Mouse (Mus musculus) lung, adult 2 months (tissue): ENCODE results near the gene Atp6v1b1. TPM values are rescaled to one million over a fixed set of nuclear protein-coding genes. Genes with fewer than 3 reads are reported as not detected.
"Not testable (repeated sequence)": the region's sequence is repeated elsewhere in the genome, so short reads cannot be mapped to it uniquely, and the experiment has no call there.

Source experiments
- DNase-seq: peaks from one replicate; pipeline ENCODE4 v3.0.0; 2022
- H3K4me1 ChIP-seq: fragments of 200-500 bp; 2 replicates; pipeline ENCODE4 v1.6.1; 2011; ENCODE audit warnings: low read length; ENCODE audit not compliant: control insufficient read depth, insufficient read depth
- H3K4me3 ChIP-seq: fragments of 200-500 bp; replicated peaks from 2 replicates; pipeline ENCODE3; 2011; ENCODE audit warnings: low read depth, mild to moderate bottlenecking, control low read depth, low read length; ENCODE audit errors: extremely low read depth
- CTCF ChIP-seq: fragments of 200-500 bp; IDR thresholded peaks from 2 replicates; pipeline ENCODE4 v1.5.1; 2011; ENCODE audit warnings: mild to moderate bottlenecking, low read length, control low read depth; ENCODE audit not compliant: insufficient read depth
- POLR2A ChIP-seq: fragments of 200-500 bp; IDR thresholded peaks from 2 replicates; pipeline ENCODE4 v1.6.1; 2011; ENCODE audit warnings: low read depth, mild to moderate bottlenecking, control low read depth, low read length, borderline replicate concordance; ENCODE audit errors: extremely low read depth
- WGBS: fragments of 180-500 bp; shearing (Covaris S2); methylation state at CpG from one replicate; pipeline ENCODE4 v1.1.7; 2018; 5-methylcytosine and 5-hydroxymethylcytosine counted together
- polyA plus RNA-seq: library from polyadenylated mRNA; depleted of rRNA; stranded (reverse); fragments of >200 nt; gene quantifications from 2 replicates; pipeline ENCODE4 v1.2.3, GENCODE M21; 2012

Atp6v1b1 gene
- polyA plus RNA-seq, 1 experiment: 7.7 TPM

- TF ChIP-seq POLR2A (no peak), CTCF (no peak)
- DNase-seq: no peak
- Histone ChIP-seq H3K4me3 (no peak overlapping the region), H3K4me1 (peaks cover 10% of the 10 kb centered on the region)
- 91% methylated on average over 3 of the region's 3 CpGs for WGBS
These were observed 24.2 kb downstream of the Atp6v1b1 start for GRCm38 (mm10) chr6:83766982-83767381.

- no peak for DNase-seq
- Histone ChIP-seq H3K4me3 (no peak overlapping the region), H3K4me1 (peaks cover 4% of the 10 kb centered on the region; the same call in 1 of the 2 replicates)
- WGBS: 30% methylated on average over 5 of the region's 5 CpGs
- TF ChIP-seq POLR2A (no peak), CTCF (no peak)
These were observed 25.7 kb downstream of the Atp6v1b1 start for GRCm38 (mm10) chr6:83768485-83768884.

GRCm38 (mm10) chr6:83774126-83774525 lies 31.3 kb downstream of the Atp6v1b1 start:
- TF ChIP-seq POLR2A (no peak), CTCF (no peak)
- peaks cover 7% of the 10 kb centered on the region for H3K4me1 ChIP-seq
- no peak for DNase-seq
- 49% methylated on average over 9 of the region's 9 CpGs for WGBS
- H3K4me3 ChIP-seq: no peak overlapping the region

GRCm38 (mm10) chr6:83774781-83775563 lies 32.2 kb downstream of the Atp6v1b1 start:
- no peak for DNase-seq
- peaks cover 7% of the 10 kb centered on the region for H3K4me1 ChIP-seq
- under 1% methylated on average over 14 of the region's 14 CpGs for WGBS
- peak overlapping the region; percentile 98 for H3K4me3 ChIP-seq
- TF ChIP-seq POLR2A (no peak), CTCF (no peak)

DNA sequence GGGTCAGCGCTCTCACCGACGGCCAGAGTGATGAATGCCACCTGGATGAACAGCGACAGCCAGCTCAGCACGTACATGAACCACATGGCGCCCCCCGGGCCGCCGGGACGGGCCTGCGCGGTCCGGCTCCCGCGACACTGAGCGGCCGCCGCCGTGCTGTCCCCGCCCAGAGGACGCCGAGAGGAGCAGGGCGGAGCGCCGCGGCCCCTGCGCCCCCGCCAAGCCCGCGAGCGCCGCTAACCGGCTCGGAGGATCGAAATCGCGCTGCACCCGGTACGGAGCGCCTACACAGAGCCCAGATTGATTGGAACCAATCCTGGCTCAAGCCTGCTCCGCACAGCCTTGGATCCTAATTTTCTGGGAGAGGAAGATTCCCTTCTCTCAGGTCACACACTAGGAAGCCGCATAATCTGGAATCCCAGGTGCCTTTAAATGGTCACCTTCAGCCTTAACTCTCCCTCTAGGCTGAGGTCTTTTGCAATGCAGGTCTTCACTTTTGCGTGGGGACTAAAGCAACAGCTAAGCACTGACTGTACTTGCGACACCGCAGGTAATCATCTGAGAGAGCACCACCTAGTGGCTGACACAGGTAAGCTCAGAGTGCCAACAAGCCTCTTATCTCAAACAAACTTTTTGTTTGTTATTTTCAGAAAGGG lies 33.0 kb downstream of the Atp6v1b1 start, which contains the start of gene Tex261:
Gene Tex261 (minus strand): TSS at position 176 of the 656 bp plus-strand sequence.
- H3K4me3 ChIP-seq: peak within 1 kb of the TSS; percentile 98
- TF ChIP-seq CTCF: peak; percentile 77
- TF ChIP-seq POLR2A: peak; percentile 81
- peaks cover 7% of the 10 kb centered on the region for H3K4me1 ChIP-seq
- DNase-seq: peak; percentile 85
- WGBS: under 1% methylated on average over 45 of the region's 45 CpGs

DNA sequence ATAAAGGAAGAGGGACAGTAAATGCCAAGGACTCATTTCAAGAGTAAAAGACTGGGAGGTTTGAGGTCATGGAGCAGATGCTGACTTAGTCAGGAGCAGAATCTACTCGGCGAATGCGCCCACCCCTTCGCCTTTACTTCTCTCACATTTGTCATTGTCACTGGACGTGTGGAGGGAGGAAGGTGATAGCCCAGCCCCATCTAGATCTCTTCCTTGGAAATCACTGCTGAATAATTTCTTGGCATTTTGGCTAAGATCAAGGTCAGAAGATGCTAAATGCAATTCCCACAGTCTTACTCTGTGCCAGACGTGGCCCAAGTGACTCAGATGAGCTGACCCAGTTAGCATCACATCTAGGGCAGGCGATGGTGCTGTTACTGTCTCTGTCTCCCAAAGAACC lies 35.5 kb downstream of the Atp6v1b1 start:
- 86% methylated on average over 7 of the region's 7 CpGs for WGBS
- no peak for DNase-seq
- no peak for TF ChIP-seq POLR2A
- no peak for TF ChIP-seq CTCF
- Histone ChIP-seq H3K4me1 (peaks cover 7% of the 10 kb centered on the region), H3K4me3 (no peak overlapping the region)

DNA sequence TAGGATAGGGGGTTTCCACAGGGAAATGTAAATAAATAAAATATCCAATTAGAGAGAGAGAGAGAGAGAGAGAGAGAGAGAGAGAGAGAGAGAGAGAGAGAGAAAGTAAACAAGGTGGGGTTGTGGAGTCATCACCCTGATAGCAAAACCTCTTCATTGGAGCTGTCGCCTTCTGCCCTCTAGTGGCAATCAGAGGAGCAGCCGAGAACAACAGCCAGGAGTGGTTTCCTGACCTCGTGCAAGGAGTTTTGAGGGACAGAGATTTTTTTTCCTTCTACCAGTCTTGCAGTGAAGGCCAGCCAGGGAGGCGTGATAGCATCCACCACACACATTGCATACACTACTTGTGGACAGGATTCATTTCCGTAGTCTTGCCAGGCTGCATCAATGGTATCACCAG lies 36.2 kb downstream of the Atp6v1b1 start:
- DNase-seq: peak; percentile 40
- no peak overlapping the region for H3K4me3 ChIP-seq
- TF ChIP-seq CTCF: peak; percentile 82
- no peak for TF ChIP-seq POLR2A
- peaks cover 7% of the 10 kb centered on the region for H3K4me1 ChIP-seq
- 7% methylated on average over 5 of the region's 5 CpGs for WGBS

- no peak for TF ChIP-seq CTCF
- no peak for TF ChIP-seq POLR2A
These were observed 43.6 kb downstream of the Atp6v1b1 start for GRCm38 (mm10) chr6:83786426-83786825.

DNA sequence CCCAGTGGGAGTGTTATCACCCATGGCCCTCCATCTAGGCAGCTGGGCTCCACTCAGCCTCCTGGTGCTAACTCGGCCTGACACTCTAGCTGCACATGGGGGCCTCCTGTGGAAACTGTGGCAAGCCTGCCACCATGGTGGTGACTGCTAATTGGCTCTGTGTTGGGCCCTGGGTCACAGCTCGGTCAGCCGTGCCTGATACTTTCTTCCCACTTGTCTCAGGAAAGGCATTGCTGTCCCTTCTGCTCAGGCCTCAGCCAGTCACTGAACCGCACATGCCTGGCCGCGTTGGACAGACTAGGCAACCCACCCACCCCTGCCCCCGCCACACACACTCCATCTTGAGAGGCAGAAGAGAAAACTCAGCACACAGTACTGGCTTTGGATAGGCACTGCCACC lies 45.8 kb downstream of the Atp6v1b1 start:
- TF ChIP-seq POLR2A: no peak
- no peak for TF ChIP-seq CTCF
- 73% methylated on average over 7 of the region's 7 CpGs for WGBS
- Histone ChIP-seq H3K4me3 (no peak overlapping the region), H3K4me1 (no peaks in the 10 kb centered on the region)
- no peak for DNase-seq

More at GRCm38 (mm10) chr6:83786426-83786825, 43.6 kb downstream of the Atp6v1b1 start:
- 63% methylated on average over 3 of the region's 3 CpGs for WGBS
- no peak overlapping the region for H3K4me3 ChIP-seq
- no peaks in the 10 kb centered on the region for H3K4me1 ChIP-seq
- no peak for DNase-seq

GRCm38 (mm10) chr6:83790533-83790932 lies 47.7 kb downstream of the Atp6v1b1 start:
- H3K4me1 ChIP-seq, DNase-seq: not testable (repeated sequence)
- 85% methylated on average over 5 of the region's 5 CpGs for WGBS

More at GRCm38 (mm10) chr6:83790533-83790932, 47.7 kb downstream of the Atp6v1b1 start:
- not testable (repeated sequence) for H3K4me3 ChIP-seq
